Mouse (Mus musculus): ENCODE data around the gene Tubgcp2.

DNA sequence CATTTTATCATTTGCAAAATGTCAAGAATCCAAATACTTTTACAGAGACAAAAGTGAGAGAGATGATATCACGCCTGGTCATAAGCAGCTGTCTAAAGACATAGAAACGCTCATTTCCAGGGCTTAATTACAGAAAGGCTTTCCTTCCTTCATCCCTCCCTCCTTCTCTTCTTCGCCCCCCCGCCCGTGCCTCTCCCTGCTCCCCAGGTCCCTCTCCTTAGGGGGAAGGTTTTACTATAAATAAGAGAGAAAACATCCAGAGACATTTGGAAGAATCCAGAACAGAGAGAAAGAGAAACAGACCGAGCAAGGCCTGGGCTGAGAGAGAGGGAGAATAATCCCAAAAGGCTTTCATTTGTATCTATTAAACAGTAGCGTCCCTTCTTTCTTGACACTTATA lies 1.0 kb downstream of the Tubgcp2 start:
- TF ChIP-seq CTCF (IDR thresholded peaks at IDR 0.05; ENCODE audit: borderline replicate concordance, insufficient read depth, low read length): no peak
- TF ChIP-seq POLR2A (IDR thresholded peaks at IDR 0.05; ENCODE audit: low read depth, low read length): no peak
